Mouse (Mus musculus) liver, embryonic 13.5 days (tissue): ENCODE data around the gene Serpinb9b. TPM values are rescaled to one million over a fixed set of nuclear protein-coding genes. Genes with fewer than 3 reads are reported as not detected.

Experiments
- ATAC-seq: fragments of 200-750 bp; cut with Nextera tagmentation; 2 replicates; pipeline ENCODE4 v1.8.0; 2017; ENCODE audit warnings: low read depth, mild to moderate bottlenecking, moderate number of reproducible peaks, moderate library complexity
- DNase-seq: peaks from one replicate; pipeline ENCODE4 v3.0.0; 2022
- H3K27ac ChIP-seq: fragments of 300-500 bp; sonication (generic); 2 replicates; pipeline ENCODE4 v1.5.1; 2015; ENCODE audit warnings: moderate library complexity, mild to moderate bottlenecking, inconsistent platforms
- H3K27me3 ChIP-seq: fragments of 300-500 bp; sonication (generic); 2 replicates; pipeline ENCODE4 v1.6.1; 2015; ENCODE audit warnings: mild to moderate bottlenecking, inconsistent platforms
- H3K36me3 ChIP-seq: fragments of 300-500 bp; sonication (generic); 2 replicates; pipeline ENCODE4 v1.6.1; 2015; ENCODE audit warnings: mild to moderate bottlenecking, inconsistent platforms
- H3K4me1 ChIP-seq: fragments of 300-500 bp; sonication (generic); replicated peaks from 2 replicates; pipeline ENCODE4 v1.6.1; 2015; ENCODE audit warnings: inconsistent platforms
- H3K4me2 ChIP-seq: fragments of 300-500 bp; sonication (generic); 2 replicates; pipeline ENCODE4 v1.6.1; 2015; ENCODE audit warnings: inconsistent platforms, mild to moderate bottlenecking, moderate library complexity
- H3K4me3 ChIP-seq: fragments of 300-500 bp; sonication (generic); replicated peaks from 2 replicates; pipeline ENCODE4 v1.5.1; 2015; ENCODE audit warnings: mild to moderate bottlenecking, inconsistent platforms
- H3K9ac ChIP-seq: fragments of 300-500 bp; sonication (generic); 2 replicates; pipeline ENCODE4 v1.6.1; 2015; ENCODE audit warnings: mild to moderate bottlenecking, inconsistent platforms
- H3K9me3 ChIP-seq: fragments of 300-500 bp; sonication (generic); replicated peaks from 2 replicates; pipeline ENCODE4 v1.6.1; 2016; ENCODE audit warnings: inconsistent platforms
- WGBS: fragments of 180-500 bp; shearing (Covaris S2); methylation state at CpG from one replicate; pipeline ENCODE4 v1.1.7; 2015; ENCODE audit not compliant: insufficient replicate concordance; 5-methylcytosine and 5-hydroxymethylcytosine counted together
- polyA plus RNA-seq: library from polyadenylated mRNA; unstranded; fragments of >200 nt; fragmentation: Nextera tagmentation; extraction: Ambion mirVana; gene quantifications from 2 replicates; pipeline ENCODE4 v1.2.1, GENCODE M21; 2015

Serpinb9b gene
- 0.10 TPM in 1 of 2 replicates, not detected in the other for polyA plus RNA-seq

DNA sequence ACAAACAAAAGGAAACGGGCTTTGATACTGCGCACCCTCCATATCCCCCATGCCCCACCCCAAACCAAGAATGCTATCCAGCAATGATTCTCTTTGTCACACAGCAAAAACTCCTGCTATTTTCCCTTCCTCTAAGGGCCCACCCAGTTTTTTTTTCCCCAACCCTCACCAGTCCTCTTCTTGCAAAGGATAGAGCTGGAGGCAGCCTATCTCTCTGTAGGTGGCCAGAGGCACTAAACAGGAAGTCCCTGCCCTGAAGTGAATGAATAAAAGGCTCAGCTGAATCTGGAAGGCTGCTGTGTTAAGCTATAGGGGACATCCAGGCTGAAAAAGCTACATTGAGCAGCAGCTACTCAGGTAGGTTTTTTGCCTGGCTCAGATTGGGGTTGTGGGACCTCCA, at the start of gene Serpinb9b:
TSS of gene Serpinb9b (plus strand) at position 173 of the 400 bp plus-strand sequence.
- ATAC-seq (no peak), DNase-seq (no peak)
- 69% methylated on average over 2 of the region's 2 CpGs for WGBS
- Histone ChIP-seq H3K4me1 (no peaks in the 10 kb centered on the region), H3K36me3 (no peaks in the 10 kb centered on the region), H3K4me3 (no peak within 1 kb of the TSS), H3K27me3 (no peaks in the 10 kb centered on the region), H3K9ac (no peak within 1 kb of the TSS), H3K4me2 (no peak within 1 kb of the TSS), H3K27ac (no peak within 1 kb of the TSS), H3K9me3 (no peaks in the 10 kb centered on the region)

DNA sequence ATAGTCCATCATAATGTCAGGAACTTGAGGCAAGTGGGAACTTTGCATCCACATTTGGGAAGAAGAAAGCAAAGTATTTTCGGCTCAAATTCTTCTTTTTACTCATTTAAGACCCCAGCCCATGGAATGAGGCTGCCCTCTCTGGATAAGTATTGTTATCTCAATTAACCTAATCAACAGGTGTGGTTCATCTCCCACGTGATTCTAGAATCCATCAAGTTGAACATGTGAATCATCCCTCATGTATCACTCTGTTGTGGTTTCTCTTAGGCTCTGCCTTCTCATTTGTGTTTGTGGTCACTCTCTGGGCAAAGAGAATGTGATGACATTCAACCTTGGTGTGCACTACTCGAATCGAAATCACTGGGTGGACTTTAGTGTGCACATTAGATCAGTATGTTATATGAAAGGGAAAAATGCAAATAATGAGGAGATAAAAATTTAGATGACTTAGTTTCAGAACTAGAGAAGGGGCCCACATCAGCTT, 44.6 kb upstream of the Serpinb9b start:
- no peaks in the 10 kb centered on the region for H3K27me3 ChIP-seq
- H3K4me2 ChIP-seq, result no peak overlapping the region
- no peak overlapping the region for H3K4me3 ChIP-seq
- H3K4me1 ChIP-seq, result peaks cover 8% of the 10 kb centered on the region
- peaks cover 8% of the 10 kb centered on the region for H3K36me3 ChIP-seq
- no peak for ATAC-seq
- WGBS, result 56% methylated on average over 4 of the region's 4 CpGs
- no peak for DNase-seq
- no peak overlapping the region for H3K27ac ChIP-seq
- no peak overlapping the region for H3K9ac ChIP-seq
- no peaks in the 10 kb centered on the region for H3K9me3 ChIP-seq

DNA sequence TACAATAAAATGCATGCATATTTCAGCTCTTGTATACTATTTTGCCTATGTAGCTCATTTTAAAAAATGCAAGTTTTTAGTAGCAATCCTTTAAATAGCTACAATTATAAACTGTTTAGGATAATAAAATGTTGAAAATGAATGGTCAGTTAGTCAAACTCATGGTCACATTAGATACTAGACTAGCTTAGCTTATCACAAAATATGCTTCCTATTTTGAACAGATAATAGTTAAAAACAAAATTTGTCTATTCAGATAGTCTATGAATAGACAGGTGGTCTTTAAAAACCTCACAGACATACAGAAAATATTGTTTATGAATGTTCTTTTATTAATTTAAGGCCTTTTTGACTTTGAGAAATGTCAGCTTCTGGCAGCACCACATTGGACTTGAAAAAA, 41.0 kb upstream of the Serpinb9b start:
- H3K36me3 ChIP-seq, result no peaks in the 10 kb centered on the region
- H3K9ac ChIP-seq, result no peak overlapping the region
- ATAC-seq (peak; percentile 67; the same call in 1 of the 2 replicates), DNase-seq (no peak)
- no peaks in the 10 kb centered on the region for H3K9me3 ChIP-seq
- H3K4me2 ChIP-seq, result no peak overlapping the region
- H3K4me3 ChIP-seq, result no peak overlapping the region
- peaks cover 8% of the 10 kb centered on the region for H3K4me1 ChIP-seq
- H3K27me3 ChIP-seq, result no peaks in the 10 kb centered on the region
- 0 out of 2 replicates have a peak overlapping the region, but pooled peaks have one; percentile 40 for H3K27ac ChIP-seq

DNA sequence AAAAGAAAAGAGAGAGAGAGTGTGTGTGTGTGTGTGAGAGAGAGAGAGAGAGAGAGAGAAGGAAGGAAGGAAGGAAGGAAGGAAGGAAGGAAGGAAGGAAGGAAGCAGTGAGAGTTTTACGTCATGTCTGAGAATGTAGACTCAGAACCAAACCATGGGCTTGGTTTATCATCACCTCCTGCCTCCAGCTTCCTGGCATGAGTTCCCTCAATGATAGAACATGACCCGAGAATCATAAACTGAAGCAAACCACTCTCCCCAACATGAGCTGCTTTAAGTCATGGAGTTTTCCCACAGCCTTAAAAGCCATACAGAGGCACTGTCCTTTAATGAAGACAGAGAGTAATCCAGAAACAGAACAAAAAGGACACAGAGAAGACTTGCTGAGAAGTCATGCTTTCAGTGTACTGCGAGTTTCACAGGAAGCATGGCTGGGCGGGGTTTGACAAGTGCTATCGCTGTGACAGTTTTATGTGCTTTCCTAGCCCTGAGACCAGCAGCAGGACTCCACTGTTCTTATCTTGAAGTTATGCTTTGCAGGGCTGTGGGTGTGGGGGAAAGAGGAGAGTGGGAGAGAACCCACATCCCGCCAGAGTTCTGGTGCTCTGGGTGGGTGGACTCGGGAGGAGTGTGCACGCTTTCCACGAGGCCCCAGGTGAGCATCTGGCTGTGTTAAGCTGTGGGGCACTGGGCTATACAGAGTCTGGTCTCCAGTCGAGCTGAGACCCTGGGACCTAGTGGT, 33.9 kb upstream of the Serpinb9b start:
- 9% methylated on average over 10 of the region's 10 CpGs for WGBS
- peak overlapping the region; percentile 99 for H3K27ac ChIP-seq
- H3K36me3 ChIP-seq, result no peaks in the 10 kb centered on the region
- DNase-seq (peak; percentile 78), ATAC-seq (peak; percentile 100)
- H3K9me3 ChIP-seq, result no peaks in the 10 kb centered on the region
- H3K27me3 ChIP-seq, result no peaks in the 10 kb centered on the region
- H3K4me2 ChIP-seq, result peak overlapping the region; percentile 72
- peaks cover 43% of the 10 kb centered on the region for H3K4me1 ChIP-seq
- H3K4me3 ChIP-seq, result peak overlapping the region; percentile 45
- H3K9ac ChIP-seq, result peak overlapping the region; percentile 72

DNA sequence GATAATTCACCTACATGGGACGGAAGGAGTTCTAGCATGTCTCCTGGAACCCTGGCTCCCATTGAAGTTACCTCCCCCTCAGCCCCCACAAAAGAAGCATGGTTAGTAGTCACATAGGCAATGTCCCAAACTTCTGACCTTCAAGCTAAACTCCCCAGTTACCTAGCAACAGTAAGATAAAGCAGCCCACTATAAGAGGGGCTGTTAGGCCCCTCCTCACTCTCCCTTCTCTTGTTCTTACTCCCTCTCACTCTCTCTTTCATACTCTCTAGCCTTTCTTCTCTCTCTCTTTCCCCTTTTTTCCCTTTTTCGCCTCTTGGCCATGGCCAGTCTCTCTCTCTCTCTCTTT, 33.3 kb upstream of the Serpinb9b start:
- Histone ChIP-seq H3K27me3 (no peaks in the 10 kb centered on the region), H3K9ac (peak overlapping the region; percentile 72), H3K27ac (peak overlapping the region; percentile 99), H3K4me3 (peak overlapping the region; percentile 45), H3K9me3 (no peaks in the 10 kb centered on the region), H3K4me2 (peak overlapping the region; percentile 72), H3K36me3 (no peaks in the 10 kb centered on the region), H3K4me1 (peaks cover 43% of the 10 kb centered on the region)
- ATAC-seq, result no peak
- no peak for DNase-seq
- whole genome bisulfite sequencing, result 43% methylated on average over 2 of the region's 2 CpGs

DNA sequence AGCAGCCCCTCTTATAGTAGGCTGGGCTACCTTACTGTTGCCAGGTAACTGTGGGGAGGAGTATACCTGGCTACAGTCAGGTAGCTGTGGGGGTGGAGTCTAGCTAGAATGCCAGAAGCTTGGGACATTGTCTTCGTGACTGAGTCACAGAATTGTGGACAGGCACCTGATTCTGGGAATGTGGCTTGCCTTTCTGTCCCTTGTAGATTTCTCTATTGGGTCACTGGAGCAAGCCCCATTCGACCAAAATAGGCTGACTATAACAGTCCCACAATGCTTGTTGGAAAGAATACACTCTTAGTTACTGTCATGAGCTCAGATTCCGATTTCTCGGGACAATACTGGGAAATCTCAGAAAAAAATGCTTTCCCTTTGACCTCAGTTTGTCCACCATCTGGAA, 32.2 kb upstream of the Serpinb9b start:
- Histone ChIP-seq H3K9ac (no peak overlapping the region), H3K4me3 (no peak overlapping the region), H3K4me1 (peaks cover 43% of the 10 kb centered on the region), H3K36me3 (no peaks in the 10 kb centered on the region), H3K27me3 (no peaks in the 10 kb centered on the region), H3K27ac (peak overlapping the region; percentile 99), H3K9me3 (no peaks in the 10 kb centered on the region), H3K4me2 (no peak overlapping the region)
- WGBS, result 79% methylated on average over 4 of the region's 4 CpGs
- DNase-seq, result no peak
- no peak for ATAC-seq

DNA sequence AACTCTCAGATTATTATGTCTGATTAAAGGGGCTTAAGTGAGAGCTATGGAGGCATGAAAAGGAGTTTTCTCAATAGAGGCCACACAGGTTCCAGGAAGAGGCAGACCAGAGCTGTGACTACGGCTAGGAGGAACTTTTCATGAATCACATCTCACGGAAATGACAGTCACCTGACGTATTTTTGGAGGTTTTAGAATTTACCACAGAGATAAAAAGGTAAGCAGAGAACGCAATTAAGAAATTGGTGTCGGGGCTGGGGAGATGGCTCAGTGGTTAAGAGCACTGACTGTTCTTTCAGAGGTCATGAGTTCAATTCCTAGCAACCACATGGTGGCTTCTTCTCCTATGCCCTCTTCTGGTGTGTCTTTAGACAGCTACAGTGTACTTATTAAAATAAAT, 25.9 kb upstream of the Serpinb9b start:
- H3K27ac ChIP-seq, result no peak overlapping the region
- no peaks in the 10 kb centered on the region for H3K9me3 ChIP-seq
- no peak overlapping the region for H3K4me3 ChIP-seq
- no peaks in the 10 kb centered on the region for H3K36me3 ChIP-seq
- ATAC-seq (no peak), DNase-seq (no peak)
- H3K27me3 ChIP-seq, result no peaks in the 10 kb centered on the region
- H3K4me2 ChIP-seq, result no peak overlapping the region
- H3K9ac ChIP-seq, result no peak overlapping the region
- 72% methylated on average over 5 of the region's 5 CpGs for WGBS
- H3K4me1 ChIP-seq, result peaks cover 35% of the 10 kb centered on the region

DNA sequence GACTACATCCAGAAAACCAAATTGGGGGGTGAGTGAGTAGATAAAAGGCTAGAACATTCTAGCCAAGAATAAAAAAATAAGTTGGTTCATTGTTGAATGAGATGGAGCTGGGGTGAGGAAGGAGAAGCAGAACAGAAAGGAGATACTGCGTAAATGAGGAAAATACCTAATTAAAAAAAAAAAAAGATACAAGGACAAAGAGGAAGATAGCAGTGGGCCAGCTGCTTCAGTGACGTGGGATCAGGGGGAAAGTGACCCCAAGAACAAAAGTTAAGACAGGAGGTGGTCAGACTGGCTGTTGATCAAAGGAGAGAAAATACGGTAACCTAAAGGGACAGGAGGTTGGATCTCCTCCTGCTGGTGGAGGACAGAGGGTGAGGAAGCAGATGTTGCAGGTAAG, 24.3 kb upstream of the Serpinb9b start, which contains the start of gene Serpinb9:
TSS of gene Serpinb9 (plus strand) at position 301 of the 400 bp plus-strand sequence.
- Histone ChIP-seq H3K27ac (peak within 1 kb of the TSS; percentile 91), H3K36me3 (no peaks in the 10 kb centered on the region), H3K27me3 (no peaks in the 10 kb centered on the region), H3K4me1 (peaks cover 35% of the 10 kb centered on the region), H3K9ac (peak within 1 kb of the TSS; percentile 71), H3K4me3 (peak within 1 kb of the TSS; percentile 62), H3K4me2 (peak within 1 kb of the TSS; percentile 77), H3K9me3 (no peaks in the 10 kb centered on the region)
- WGBS, result 88% methylated on average over 3 of the region's 3 CpGs
- DNase-seq (no peak), ATAC-seq (no peak)

DNA sequence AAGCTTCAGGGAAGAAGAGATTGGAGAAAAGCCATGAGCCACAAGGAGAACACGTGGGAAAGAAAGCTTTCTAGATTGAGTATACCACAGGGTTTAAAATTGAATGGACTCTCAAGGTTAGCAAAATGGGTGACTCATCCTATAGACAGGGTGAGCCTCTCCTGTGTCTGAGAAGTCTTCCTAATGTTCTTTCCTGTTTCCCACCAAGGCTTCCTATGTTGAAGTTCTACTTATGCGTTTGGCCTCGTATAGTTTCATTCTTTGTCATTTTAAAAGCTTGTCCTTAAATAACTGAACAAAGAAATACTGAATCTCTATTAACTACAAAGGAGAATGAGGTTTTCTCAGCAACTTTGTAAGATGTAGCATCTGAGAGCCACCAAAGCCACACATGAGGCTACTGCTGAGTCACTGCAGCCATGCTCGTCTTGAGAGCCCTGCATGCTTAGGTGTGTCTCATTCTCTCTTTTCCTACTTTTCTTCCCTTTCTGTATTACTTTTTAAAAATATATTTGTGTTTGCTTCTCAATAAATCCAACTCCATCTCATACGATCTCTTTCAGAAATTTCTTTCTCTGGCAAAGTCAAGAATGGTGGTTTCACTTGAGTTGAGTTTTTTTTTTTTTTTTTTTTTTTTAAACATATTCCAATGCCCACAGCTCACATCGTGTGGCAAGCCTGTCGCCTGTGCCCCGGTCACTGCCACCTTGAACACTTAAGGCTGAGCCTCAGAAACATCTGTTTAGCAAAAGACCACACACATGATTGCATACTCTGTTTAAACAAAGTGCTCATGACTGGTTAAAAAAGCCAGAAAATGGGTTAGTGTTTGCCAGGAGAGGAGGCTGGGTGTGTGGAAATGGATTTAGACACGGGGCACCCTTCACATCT, 23.4 kb upstream of the Serpinb9b start:
- Histone ChIP-seq H3K9ac (peak overlapping the region; percentile 71), H3K9me3 (no peaks in the 10 kb centered on the region), H3K4me3 (peak overlapping the region; percentile 62), H3K27me3 (no peaks in the 10 kb centered on the region), H3K4me1 (peaks cover 35% of the 10 kb centered on the region), H3K36me3 (no peaks in the 10 kb centered on the region), H3K4me2 (peak overlapping the region; percentile 77), H3K27ac (peak overlapping the region; percentile 91)
- ATAC-seq, result peak; percentile 77
- WGBS, result 34% methylated on average over 9 of the region's 9 CpGs
- DNase-seq, result peak; percentile 20

DNA sequence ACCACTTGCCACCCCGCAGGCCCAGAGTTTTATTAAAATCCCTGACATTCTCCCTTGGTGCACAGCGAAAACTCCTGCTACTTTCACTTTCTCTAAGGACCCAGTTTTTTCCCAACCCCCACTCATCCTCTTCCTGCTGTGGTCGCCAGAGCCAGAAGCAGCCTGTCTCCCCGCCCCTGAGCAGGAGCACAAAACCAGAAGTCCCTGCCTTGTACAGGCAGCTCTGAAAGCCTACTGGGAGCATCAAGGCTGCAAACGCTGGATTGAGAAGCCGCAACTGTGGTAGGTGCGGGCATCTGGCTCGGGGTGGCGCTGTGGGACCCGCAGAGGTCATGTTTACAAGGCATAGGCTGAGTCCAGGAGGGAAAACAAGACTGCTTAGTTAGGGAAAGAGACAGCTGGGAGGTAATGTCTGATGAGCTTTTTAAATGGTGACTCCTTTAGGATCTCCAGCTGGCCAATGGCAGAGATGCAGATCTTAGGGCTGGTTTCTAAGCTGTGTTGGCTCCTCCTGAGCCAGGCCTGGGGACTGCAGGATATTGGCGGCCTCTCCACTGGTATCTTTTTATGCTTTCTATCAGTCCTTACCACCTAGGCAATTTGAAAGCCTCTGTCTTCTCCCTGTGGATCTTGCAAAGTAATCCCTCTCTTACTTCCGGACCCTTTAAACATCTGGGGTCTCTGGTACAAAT, 22.7 kb upstream of the Serpinb9b start:
- Histone ChIP-seq H3K4me1 (peaks cover 35% of the 10 kb centered on the region), H3K9ac (peak overlapping the region; percentile 71), H3K27me3 (no peaks in the 10 kb centered on the region), H3K27ac (peak overlapping the region; percentile 91), H3K4me3 (peak overlapping the region; percentile 62), H3K9me3 (no peaks in the 10 kb centered on the region), H3K4me2 (peak overlapping the region; percentile 77), H3K36me3 (no peaks in the 10 kb centered on the region)
- DNase-seq (peak; percentile 84), ATAC-seq (peak; percentile 94)
- 14% methylated on average over 12 of the region's 12 CpGs for whole genome bisulfite sequencing
